Mouse (Mus musculus) monocyte, adult 5-6 weeks (primary cell): ENCODE measurements at regions not wholly inside any gene's neighbourhood (a gene's known extent, or its start where the extent isn't known, plus 50 kb on each side); places are given as distances from the start of the nearest gene placed in this dataset.

ENCODE experiments used
- ATAC-seq: fragments of 153-309, 156-312 bp; replicated peaks from 2 replicates; pipeline ENCODE4 v1.8.0; 2017; ENCODE audit warnings: mild to moderate bottlenecking; ENCODE audit not compliant: low TSS enrichment, insufficient number of reproducible peaks, severe bottlenecking, poor library complexity, low FRiP score

GRCm38 (mm10) chr3:41213533-41213932 lies 130.7 kb upstream of the Pgrmc2 start:
- no peak for ATAC-seq

GRCm38 (mm10) chr3:41210333-41210732 lies 127.5 kb upstream of the Pgrmc2 start:
- no peak for ATAC-seq

- ATAC-seq, result no peak
These were observed 120.0 kb upstream of the Pgrmc2 start for GRCm38 (mm10) chr3:41202895-41203294.

GRCm38 (mm10) chr3:41201782-41202181 lies 118.9 kb upstream of the Pgrmc2 start:
- ATAC-seq, result no peak

GRCm38 (mm10) chr3:41200026-41200425 lies 117.2 kb upstream of the Pgrmc2 start:
- no peak for ATAC-seq

- no peak for ATAC-seq
These were observed 115.5 kb upstream of the Pgrmc2 start for GRCm38 (mm10) chr3:41198216-41198976.

- no peak for ATAC-seq
These were observed 112.5 kb upstream of the Pgrmc2 start for GRCm38 (mm10) chr3:41195113-41195975.

- ATAC-seq, result no peak
These were observed 111.7 kb upstream of the Pgrmc2 start for GRCm38 (mm10) chr3:41194311-41195112.

- no peak for ATAC-seq
These were observed 102.7 kb upstream of the Pgrmc2 start for GRCm38 (mm10) chr3:41185305-41186097.

- no peak for ATAC-seq
These were observed 101.5 kb upstream of the Pgrmc2 start for GRCm38 (mm10) chr3:41184375-41184774.

- ATAC-seq, result no peak
These were observed 100.2 kb upstream of the Pgrmc2 start for GRCm38 (mm10) chr3:41182900-41183595.

- ATAC-seq, result peak; percentile 65; the same call in 1 of the 2 replicates
These were observed 99.4 kb upstream of the Pgrmc2 start for GRCm38 (mm10) chr3:41182036-41182899.

- ATAC-seq, result no peak
These were observed 98.6 kb upstream of the Pgrmc2 start for GRCm38 (mm10) chr3:41181438-41181837.

GRCm38 (mm10) chr3:41180911-41181310 lies 98.1 kb upstream of the Pgrmc2 start:
- no peak for ATAC-seq

GRCm38 (mm10) chr3:41179037-41179880 lies 96.4 kb upstream of the Pgrmc2 start:
- ATAC-seq, result no peak

GRCm38 (mm10) chr3:41177124-41177523 lies 94.3 kb upstream of the Pgrmc2 start:
- no peak for ATAC-seq
